Mouse (Mus musculus) CD4-positive, CD25-positive, alpha-beta regulatory T cell, adult 4 months (primary cell): ENCODE measurements around the gene Ift20. TPM values are rescaled to one million over a fixed set of nuclear protein-coding genes. Genes with fewer than 3 reads are reported as not detected.
"Not testable (repeated sequence)": the region's sequence is repeated elsewhere in the genome, so short reads cannot be mapped to it uniquely, and the experiment has no call there.

Source experiments
- ATAC-seq: one replicate; pipeline ENCODE4 v1.8.0; 2017
- polyA plus RNA-seq, 2 experiments: library from polyadenylated mRNA; unstranded; fragments of 100-300 nt; shearing (Covaris generic); gene quantifications; one replicate each; pipeline ENCODE4 v1.2.1; 2017

The Ift20 gene
- polyA plus RNA-seq, 2 experiments from 2014 or later = 121 to 138 TPM

DNA sequence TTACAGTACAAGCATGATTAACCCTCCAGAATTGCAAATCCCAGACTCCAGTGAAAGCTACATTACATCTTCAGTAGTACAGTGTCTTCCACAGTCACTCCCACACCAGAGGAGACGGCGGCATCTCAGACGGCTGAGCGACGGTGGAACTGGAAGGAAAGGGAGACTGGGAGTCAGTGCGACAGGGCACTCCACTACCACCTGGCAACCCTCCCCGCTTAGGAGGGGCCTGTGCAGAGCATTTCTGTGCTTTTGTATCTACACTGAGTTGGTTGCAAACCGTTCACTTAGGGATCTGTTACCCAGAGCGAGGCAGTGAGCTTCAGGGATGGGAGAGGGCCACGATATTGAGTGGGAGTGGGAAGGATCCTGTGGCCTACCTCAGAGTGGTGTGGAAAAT is 32.7 kb downstream of the Ift20 start:
- no peak for ATAC-seq

DNA sequence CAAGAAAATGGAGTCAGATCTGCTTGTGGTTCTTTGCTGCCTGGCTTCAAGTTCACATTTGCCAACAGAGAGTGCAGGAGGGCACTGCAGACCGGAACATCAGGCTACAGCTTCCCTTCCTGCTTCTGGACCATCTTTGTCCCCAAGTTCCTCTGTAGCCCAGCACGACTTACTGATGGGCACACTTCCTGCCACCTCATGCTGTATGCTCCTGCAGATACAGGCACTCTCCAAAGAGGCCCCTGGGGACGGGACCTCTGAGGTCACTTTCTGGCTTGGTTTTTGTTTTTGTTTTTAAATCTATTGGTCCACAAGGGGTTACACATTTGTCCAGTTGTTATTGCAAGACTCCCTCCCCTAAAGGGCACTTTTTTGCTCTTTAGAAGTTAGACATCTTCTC is 33.6 kb downstream of the Ift20 start:
- no peak for ATAC-seq

GRCm38 (mm10) chr11:78571441-78571840 is 35.3 kb downstream of the Ift20 start:
- ATAC-seq = no peak

DNA sequence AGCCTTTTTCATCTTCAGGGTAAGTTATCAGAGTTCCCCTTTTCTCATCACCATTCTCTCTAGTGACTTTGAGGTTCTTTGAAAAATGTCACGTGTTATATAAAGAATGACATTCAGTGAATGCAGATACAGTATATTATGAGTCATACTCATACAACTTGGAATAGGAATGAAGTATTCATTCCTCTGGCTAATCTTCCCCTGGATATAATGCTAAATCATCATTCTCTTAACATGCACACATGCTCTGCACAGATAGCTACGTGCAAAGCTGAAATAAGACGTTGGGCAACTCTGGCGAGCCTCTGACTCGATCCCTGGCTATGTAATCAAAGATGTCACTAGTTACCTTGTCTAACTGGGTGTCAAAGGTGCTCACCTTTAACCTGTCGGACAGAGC is 35.7 kb downstream of the Ift20 start:
- no peak for ATAC-seq

DNA sequence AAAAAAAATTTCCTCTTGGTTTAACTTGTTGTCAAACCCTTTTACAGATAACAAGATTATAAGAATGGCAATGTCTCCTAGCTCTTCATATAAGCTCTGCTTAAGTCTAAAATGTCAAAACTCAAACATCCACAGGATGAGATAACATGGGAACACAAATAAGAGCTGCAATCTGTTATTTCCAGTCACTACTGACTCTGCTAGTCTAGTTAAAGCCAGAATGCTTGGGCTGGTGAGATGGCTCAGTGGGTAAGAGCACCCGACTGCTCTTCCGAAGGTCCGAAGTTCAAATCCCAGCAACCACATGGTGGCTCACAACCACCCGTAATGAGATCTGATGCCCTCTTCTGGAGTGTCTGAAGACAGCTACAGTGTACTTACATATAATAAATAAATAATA is 37.9 kb downstream of the Ift20 start:
- not testable (repeated sequence) for ATAC-seq

DNA sequence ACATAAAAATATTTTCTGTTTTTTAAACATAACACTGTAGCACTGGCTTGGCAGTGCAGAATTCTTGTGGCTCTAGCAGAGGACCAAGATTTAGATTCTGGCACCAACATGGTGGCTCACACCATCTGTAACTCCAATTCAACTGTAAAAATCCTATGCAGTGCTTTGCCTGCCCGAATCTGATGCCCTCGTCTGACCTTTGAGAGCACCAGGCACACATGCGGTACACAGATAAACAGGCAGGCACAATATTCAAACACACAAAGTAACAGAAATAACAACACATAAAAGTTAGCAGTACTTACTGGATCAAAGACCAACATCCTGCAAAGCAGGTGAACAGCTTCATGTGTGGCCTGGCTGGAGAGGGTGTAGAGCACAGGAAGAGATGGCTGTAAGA is 38.4 kb downstream of the Ift20 start:
- no peak for ATAC-seq

GRCm38 (mm10) chr11:78574975-78575374 is 38.8 kb downstream of the Ift20 start:
- ATAC-seq = no peak

- ATAC-seq = no peak
Measured at GRCm38 (mm10) chr11:78582848-78583247, 46.7 kb downstream of the Ift20 start.

DNA sequence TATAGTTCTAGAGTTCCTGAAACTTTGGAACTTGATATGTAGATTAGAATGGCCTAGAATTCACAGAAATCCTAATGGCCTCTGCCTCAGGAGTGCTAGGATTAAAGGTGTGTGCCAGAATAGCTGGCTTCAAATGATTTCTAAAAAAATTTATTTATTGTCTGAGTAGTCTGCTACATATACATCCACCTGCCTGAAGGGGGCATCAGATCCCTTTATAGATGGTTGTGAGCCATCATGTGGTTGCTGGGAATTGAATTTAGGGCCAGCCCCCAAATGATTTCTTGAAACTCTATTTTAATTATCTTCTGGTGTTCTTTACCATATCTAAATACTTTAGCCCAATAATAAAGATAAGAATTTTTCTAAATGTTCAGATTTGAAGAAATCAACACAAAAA is 49.9 kb downstream of the Ift20 start:
- no peak for ATAC-seq

- not testable (repeated sequence) for ATAC-seq
Measured at GRCm38 (mm10) chr11:78587677-78588076, 51.5 kb downstream of the Ift20 start.

Other genes with a start within 250 kb of the Ift20 start
- under 1 TPM in 1 of 2 experiments, not detected in 1; 0.63 TPM for gene BC030499, start 245.5 kb upstream of the Ift20 start, polyA plus RNA-seq
- gene Spag5, start 234.8 kb upstream of the Ift20 start, polyA plus RNA-seq = 1 to 10 TPM; 2.8 to 4.3 TPM
- 10 to 100 TPM; 10.9 to 14.9 TPM for gene Aldoc, start 213.4 kb upstream of the Ift20 start, polyA plus RNA-seq
- 100 to 1,000 TPM in 1 of 2 experiments, 10 to 100 TPM in 1; 64.1 to 119 TPM for gene Pigs, start 207.9 kb upstream of the Ift20 start, polyA plus RNA-seq
- gene Unc119, start 192.9 kb upstream of the Ift20 start, polyA plus RNA-seq = 10 to 100 TPM; 11.6 to 13.1 TPM
- under 1 TPM in 1 of 2 experiments, not detected in 1; 0.09 TPM for gene Foxn1, start 149.8 kb upstream of the Ift20 start, polyA plus RNA-seq
- gene Slc13a2, start 114.1 kb upstream of the Ift20 start, polyA plus RNA-seq = not detected
- gene Slc46a1, start 70.7 kb upstream of the Ift20 start, polyA plus RNA-seq = 1 to 10 TPM; 1.6 to 3.5 TPM
- gene Sarm1, start 38.6 kb upstream of the Ift20 start, polyA plus RNA-seq = 1 to 10 TPM in 1 of 2 experiments, under 1 TPM in 1; 0.63 to 1.3 TPM
- gene Vtn, start 37.3 kb upstream of the Ift20 start, polyA plus RNA-seq = not detected
- not detected for gene Sebox, start 32.9 kb upstream of the Ift20 start, polyA plus RNA-seq
- gene Tmem199, start 24.2 kb upstream of the Ift20 start, polyA plus RNA-seq = 10 to 100 TPM; 51.4 to 71.8 TPM
- 10 to 100 TPM; 13.9 to 19.9 TPM for gene Poldip2, start 24.2 kb upstream of the Ift20 start, polyA plus RNA-seq
- 10 to 100 TPM; 19.2 to 22.6 TPM for gene Tnfaip1, start within 50 bp of the Ift20 start, polyA plus RNA-seq
- gene Tmem97, start 14.4 kb downstream of the Ift20 start, polyA plus RNA-seq = 10 to 100 TPM; 17.4 to 21.3 TPM
- gene Nlk, start 161.0 kb downstream of the Ift20 start, polyA plus RNA-seq = 10 to 100 TPM; 17.9 to 35.2 TPM
- 10 to 100 TPM; 32.8 to 36.9 TPM for gene Ccnq, start 215.4 kb downstream of the Ift20 start, polyA plus RNA-seq